Mouse (Mus musculus) layer of hippocampus, adult 9-10 months (tissue): ENCODE results near the gene Lhfp.

Source experiments
- DNase-seq: peaks from one replicate; pipeline ENCODE4 v3.0.0; 2022; ENCODE audit warnings: low spot score

The Lhfp gene

DNA sequence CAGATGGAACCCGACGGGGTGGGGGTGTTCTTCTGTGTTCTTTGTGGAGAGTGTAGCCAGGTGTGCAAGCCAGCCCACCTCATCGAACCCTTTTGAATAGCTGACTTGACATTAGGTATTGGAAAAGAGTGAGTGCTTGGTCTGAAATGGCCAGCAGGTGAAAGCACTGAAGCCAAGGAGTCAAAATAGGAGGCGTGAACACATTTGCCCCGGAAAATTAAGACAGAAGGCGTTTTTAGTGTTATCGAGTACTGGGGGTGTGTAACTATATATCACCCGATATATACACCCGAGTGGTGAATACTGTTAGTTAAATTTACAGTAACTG lies 876 bp downstream of the Lhfp start:
- no peak for DNase-seq

DNA sequence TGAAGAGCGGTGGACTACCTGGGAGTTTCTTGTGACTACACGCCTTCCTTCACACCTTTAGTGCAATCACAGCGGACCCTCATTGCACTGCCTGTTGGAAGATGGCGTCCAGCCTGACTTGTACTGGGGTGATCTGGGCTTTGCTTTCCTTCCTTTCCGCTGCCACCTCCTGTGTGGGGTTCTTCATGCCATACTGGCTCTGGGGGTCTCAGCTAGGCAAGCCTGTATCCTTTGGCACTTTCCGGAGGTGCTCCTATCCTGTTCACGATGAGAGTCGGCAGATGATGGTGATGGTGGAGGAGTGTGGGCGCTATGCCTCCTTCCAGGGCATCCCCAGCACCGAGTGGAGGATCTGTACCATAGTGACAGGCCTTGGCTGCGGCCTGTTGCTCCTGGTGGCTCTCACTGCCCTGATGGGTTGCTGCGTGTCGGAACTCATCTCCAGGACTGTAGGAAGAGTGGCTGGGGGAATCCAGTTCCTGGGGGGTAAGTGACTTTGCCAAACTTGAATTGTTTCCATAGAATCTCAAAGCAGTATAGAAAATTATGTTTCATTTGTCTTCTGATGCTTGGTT lies 2.0 kb downstream of the Lhfp start:
- no peak for DNase-seq

DNA sequence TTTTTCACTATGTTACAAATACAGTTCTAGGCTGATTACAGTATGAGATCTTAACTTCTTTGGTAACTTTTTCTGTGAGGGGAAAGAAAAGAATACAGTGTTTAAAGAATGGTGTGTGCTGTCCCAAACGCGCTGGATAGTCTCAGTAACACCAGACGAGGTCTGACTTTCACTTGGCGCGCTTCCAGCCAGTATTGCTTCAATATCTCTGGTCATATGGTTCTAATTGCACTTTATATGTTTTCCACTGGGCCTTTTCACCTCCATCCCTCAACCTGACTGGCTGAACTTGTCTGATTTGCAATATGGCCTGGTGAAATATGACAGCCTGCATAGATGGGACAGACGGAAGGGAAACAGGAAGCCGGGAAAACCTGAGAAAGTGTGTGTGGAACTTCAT lies 2.9 kb downstream of the Lhfp start:
- DNase-seq = no peak

DNA sequence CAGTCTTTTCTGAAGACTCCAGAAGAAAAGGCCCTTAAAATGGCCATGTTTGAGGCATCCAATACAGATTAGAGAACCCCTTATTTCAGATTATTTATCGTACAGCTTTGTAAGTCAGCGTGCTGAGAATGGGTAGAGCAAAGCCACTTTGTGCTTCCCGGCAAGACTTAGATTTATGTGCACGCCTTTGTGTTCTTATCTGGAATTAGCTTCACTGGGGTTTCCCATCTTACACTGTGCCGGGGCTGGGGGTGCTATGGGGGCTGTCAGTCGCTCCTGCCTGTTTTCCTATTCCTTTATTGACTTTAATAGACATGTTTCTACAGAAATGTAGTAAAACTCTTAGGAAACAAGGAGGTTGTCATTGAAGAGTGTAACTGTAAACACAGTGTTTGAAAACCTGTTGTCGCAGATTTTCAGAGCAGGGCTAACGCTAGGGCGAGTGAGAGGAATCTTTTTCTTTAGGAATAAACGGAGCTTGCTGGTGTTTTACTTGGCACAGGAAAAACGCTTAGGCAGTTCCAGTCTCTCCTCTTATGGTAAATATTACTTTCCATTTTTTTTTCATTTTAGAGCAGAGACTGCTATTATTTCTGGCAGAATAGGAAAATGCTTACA lies 3.5 kb downstream of the Lhfp start:
- DNase-seq = no peak

DNA sequence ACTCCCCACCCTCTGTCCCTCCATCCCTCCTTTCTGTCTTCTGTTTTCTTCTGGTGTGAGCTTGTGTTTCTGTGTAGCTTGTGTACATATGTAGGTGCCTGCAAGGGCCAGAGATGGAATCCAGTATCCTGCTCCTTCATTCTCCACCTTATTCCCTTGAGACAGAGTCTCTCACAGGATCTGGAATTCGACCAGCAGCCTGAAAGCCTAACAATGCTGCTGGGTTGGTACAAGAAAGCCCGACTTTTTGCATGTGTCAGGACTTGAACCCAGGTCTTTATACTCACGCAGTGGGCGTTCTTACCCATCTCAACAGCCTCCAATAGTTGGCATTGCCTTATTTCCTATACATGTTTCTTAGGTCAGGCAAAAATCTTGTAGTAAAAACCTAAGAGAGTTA lies 4.4 kb downstream of the Lhfp start:
- no peak for DNase-seq

DNA sequence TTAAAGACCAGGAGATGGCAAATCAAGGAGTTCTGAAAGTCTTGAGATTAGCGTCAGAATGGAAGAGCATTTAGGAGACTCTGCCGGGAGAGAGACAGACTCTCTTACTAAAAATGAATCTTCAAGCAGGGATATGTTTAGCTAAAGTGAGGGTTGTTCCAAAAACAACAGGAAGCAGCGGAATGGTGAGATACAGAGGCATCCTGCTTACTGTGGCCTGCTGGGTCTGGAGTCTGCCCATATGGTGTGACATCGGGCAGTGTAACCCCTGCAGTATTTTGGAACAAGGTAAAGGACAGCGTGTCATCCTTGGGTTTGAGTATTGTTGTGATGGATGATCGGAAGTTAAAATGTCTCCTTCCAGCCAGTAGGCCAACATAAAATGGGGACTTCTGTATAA lies 5.0 kb downstream of the Lhfp start:
- no peak for DNase-seq

DNA sequence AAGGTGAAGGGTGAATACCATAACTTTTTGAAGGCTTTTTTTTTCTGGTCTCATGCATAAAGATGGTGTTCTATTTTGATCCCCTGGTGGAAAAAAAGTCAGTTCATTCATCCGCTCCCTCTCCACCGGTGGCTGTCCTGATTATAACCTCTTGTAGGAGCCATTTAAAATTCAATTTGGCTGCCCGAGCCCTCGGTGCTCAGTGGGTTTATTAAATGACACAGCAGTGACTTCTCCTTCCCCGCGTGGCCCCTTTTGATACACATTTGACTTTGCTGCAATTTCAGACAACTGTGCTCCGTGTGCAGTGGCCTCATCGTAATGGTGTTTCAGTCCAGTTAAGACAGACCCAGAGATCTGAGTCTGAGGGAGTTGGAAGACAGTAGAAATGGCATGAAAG lies 11.1 kb downstream of the Lhfp start:
- DNase-seq = no peak

DNA sequence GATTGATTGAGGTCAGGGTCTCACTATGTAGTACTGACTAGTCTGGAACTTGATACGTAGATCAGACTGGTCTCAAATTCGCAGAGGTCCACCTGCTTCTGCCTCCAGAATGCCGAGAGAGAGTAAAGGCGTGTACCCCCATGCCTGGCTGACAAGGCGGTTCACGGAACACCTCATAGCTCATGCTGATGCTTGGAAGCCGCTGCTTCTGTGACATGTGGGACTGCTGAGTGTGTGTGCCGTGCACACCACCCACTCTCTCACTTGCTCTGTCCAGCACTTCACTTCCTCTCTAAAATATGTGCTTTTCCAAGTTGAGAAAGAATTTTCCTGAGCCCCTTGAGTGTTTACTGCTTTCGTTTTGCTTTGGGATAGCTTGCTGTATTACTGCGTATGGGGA lies 15.1 kb downstream of the Lhfp start:
- DNase-seq = no peak

DNA sequence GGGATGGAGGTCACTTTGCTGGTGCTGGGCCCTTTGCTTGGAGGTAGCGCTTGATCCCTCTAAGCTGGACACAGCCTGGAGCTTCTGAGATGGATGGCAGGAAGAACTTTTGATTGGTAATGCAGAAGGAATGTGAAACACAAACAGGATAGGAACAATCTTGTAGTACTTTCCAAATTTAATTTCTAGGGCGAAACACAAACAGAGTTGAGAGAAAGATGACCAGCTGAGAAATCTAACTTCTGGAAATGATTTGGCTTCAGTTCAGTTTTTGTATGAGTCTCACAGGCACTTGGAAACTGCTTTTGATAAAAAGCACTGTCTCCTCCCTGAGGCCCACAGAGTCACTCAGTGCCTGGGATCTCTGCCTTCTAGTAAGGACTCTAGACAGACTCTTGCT lies 18.6 kb downstream of the Lhfp start:
- no peak for DNase-seq

DNA sequence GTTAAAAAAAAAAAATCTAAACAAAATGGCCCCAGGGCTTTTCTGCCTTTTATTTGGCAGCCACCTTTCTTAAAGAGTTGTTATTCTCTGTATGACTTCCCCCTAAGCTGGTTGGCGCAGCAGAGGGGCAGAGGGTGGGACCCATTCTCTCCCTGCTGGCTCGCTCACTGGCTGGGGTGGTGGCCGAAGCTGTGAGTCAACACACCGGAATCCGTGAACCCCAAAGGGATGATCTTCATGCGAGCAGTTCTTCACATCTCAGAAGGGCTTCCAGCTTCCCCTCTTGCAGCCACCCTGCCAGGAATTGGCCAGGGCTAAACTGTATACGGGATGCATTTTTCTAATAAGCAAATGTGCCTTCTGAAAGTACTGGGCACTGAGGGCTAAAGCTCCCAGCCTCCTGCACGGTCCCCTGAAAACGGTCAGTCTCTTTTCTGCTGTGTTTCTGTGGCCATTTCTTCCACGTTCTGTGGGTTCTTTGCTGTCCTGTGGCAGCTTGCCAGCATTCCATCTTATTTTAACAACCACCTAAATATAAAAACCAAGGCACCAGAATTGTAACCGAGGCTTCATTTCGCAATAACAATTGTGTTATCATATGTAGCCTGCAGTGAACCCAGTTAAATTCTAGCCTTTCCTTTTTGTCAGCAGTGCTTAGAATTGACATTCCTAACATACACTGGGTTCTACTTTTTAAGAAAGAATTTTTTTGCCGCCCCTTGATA lies 22.3 kb downstream of the Lhfp start:
- DNase-seq = no peak

DNA sequence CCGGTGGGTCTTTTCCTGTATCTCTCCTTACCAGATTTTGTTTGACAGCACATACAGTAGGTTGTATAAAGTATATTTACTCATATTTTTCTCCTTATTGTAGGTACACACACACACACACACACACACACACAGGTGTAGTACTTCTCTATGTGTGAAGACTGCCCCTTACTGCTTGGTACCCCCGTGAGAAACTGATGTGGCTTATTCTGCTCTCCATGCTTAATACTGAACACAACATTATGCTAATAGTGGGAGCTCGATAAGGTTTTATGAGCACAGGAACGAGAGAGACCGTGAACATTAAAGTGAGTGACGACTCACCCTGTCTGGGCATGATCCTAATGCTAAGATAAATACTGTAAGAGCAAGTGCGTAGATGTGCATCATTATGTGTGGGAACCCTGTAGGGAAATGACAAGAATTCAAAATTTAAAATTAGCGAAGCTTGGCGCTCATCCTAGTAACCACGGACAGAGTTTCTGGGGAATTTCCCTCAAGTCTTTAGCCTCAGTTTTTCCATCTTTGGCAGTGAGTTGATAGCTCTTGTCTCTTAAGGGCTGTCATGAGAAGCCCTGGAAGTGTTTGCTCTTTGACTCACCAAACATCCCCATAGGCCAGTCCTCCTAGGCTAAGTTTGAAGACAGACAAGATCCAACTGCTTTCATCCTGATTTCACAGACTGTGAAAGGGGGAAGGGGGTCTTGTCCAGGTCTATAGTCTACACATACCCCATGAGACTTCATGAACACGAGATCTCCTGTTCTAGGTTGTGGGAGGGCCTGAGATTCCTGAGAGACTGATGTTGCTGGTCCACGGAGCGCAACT lies 24.2 kb downstream of the Lhfp start:
- DNase-seq = no peak

DNA sequence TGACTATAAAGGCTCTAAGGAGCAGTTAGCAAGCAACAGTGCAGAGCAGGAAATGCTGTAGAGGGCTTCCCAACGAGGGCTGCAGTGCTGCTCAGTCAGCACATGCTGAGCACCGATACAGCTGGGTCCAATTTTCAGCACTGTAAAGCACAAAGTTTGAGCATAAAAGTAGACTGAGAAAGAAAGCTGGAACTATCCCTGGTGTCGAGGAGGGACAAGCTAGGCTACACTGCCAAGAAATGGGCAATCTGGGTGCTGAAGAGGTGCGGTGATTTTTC lies 24.7 kb downstream of the Lhfp start:
- no peak for DNase-seq

DNA sequence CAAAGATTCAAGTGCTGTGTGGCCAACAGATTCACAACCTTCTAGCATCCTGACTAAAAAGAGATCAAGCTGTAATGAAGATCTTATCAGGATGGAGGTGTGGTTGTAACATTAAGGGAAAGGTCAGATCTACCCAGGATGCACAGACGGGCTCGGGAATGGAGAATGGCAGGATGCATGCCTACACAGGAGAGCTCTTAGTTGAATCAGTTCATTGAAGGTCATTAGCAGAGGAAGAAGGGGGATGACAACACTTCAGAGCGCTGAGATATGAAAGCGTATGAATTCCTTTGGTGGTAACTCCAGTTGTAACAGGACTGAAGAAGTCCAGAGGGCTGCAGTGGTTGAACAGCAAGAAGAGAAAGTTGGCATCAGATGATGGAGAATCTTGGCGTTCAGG lies 27.1 kb downstream of the Lhfp start:
- no peak for DNase-seq

DNA sequence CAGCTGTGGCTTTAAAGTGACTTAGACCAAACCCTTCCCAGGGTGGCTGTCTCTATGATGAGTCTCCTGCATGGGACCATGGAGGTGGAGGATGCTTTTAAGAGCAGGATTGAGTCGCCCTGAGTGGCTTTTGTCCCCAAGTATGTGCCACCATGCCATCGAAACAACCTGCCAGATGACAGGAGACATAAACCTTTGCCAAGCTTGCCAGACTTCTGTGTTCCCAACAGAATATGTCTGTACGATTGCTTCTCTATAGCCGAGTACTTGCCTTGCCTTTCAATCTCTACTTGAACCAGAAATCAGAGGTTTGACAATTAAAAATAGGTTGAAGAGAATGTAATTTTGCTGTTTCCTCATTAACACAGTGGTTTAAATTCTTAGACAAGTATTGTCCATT lies 32.9 kb downstream of the Lhfp start:
- no peak for DNase-seq

DNA sequence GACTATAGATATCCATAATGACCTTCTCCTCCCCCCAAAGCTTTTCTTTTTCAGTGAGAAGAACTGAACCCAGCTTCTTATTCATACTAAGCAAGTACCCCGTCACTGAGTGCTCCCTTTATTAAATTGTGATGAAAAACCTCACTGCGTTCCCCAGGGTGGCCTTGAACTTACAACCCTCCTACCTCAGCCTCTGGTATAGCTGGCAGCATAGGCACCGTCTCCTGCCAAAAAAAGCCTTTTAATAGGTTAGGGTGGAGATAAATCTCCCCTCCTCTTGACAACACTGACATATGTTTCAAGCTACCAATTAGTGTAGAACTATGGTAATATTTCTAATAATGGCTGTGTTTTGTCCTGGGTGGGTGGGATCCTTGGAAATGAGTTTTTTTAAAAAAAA lies 33.4 kb downstream of the Lhfp start:
- DNase-seq = no peak

DNA sequence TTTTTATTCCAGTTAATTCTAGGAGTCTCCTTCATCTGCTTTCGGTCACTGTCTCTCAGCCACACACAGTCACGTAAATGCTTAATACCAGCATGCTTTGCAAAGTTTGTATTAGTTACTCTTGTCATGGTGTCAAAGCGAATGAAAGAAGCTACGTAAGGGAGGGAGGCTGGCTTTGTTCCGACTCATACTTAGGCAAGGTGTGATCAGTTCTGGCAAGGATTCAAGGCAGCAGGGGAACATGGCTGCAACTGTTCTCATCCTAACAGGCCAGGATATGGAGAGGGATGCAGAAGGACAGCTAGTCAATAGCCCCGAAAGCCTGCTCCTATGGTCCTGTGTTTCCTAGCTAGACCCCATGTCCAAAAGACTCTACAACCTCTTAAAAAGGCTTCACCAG lies 39.0 kb downstream of the Lhfp start:
- DNase-seq = no peak

DNA sequence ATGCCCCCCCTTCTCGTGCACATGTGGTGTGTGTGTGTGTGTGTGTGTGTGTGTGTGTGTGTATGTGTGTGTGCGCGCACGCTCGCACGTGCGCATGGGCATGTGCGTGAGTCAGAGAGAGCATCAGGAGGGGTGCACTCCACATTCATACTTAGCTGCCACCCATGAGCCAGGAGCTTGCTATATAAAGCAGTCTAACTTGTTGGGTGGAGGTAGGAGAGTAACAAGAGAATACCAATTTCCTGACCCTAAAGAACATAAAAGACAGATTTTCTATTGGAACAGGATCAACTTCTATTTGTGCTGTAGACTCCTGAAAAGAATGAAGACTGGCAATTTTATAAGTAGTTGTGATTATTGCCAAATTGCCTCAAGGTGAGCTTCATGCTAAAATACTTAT lies 39.4 kb downstream of the Lhfp start:
- DNase-seq = no peak

DNA sequence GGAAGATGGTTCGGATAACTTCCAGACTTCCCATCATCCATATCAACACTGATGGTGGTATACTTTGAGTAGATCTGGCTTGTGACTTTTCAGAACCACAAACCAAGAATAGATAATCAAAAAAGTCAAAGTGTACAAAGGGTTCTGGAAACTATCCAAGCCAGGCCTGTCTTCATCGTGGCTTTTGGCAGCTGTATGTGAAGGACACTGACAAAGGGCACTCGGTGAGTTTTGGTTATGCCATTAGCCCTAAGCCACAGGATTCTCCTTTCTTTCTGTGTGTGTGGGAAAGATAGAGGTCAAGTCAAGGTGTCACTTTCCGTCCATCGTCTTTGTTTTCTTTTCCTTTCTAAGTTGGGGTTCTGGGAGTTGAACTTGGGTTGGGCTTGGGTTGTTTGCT lies 42.4 kb downstream of the Lhfp start:
- DNase-seq = no peak

DNA sequence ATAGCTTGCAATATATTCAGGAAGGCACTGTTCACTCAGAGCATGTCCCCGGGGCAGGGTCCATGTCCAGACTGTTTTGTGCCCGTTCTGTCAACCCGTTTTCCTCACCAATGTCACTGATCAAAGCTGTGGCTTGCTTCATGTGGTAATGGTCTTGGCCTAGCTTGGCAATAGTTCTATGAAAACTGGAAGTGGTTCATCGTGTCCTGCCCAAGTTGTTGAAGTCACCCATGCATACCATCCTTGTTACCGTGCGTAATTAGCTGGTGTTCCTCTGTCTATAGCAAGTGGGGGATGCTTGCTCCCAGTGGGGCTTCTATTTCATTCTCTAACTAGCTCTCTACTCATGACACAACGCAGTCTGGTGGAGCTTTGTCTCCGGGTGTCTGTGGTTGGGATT lies 43.5 kb downstream of the Lhfp start:
- DNase-seq = no peak

DNA sequence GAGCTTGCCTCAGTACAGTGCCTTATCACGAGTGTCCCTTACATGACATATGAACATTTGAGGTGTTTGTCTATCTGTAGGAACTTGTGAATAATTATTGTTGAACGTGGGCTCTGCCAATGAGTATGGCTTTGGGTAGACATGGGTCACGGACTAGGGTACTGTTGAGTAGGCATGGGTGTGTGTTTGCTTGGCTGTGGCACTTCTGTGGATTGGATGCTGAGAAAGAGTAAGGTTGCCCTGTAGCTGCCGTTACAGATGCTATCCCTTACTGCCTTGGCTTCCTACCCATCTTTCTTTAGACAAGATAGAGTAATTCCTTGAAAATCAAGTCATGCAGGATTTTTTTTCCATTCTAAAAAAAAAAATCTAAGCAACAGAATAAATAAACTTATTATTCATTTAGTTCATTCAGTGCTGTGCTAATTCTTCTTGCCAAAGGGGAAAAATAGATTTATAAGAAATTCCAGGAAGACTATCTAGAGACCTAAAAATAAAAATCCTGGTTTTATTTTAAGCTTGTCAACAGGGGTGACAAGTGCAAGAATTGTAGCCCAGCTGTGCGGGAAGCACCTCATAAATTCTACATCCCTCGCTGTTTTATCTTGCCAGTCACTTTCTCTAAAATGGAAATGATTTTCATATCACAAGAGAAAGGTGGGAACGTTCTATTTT lies 45.3 kb downstream of the Lhfp start:
- DNase-seq = no peak

DNA sequence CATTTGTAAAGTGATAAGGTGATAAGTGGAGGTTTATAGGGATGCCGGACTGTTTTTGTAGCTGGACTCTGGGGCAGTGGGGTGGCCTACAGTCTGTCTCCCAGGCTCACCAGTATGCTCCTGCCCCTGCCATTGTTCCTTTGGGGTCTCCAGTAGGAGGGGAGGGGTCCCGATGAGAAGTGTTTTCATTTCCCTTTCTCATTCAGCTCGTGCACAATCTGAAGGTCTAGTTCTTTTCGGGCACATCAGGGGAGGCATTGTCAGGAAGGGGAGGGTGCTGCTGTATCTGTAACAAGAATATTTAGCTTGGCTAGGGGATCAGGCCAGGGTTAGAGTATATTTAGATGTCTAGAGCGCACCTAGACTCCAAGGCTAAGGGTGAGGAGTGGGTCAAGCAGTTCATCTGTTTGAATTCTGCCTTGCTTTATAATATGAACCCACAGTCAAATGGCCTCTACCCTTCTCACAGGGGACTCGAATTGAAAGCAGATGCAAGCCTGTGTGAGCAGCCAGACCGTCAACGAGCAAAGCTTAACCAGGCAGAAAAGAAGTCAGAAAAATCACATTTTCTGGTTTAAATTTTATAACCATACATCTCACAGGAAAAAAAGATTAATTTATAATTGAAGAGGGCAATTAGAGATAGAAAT lies 46.0 kb downstream of the Lhfp start:
- no peak for DNase-seq

DNA sequence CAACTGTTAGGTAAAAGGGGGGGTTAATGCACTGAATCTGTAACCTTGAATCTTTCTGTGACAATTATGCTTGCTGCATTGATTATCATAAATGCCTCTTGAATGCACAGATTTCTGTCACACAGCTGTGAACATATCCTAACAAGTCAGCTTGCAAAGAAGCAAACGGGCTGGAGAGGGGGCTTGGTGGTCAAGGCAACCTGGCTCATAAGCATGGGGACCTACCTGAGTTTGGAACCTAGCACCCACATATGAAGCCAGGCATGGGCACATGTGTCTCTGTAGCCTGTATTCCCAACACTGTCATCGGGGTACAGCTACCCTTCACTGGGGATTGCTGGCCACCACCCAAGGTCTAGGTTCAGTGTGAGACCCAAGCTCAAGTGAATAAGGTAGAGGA lies 48.6 kb downstream of the Lhfp start:
- DNase-seq = no peak
